Mouse (Mus musculus) heart, adult 11 months (tissue): ENCODE measurements around the gene Olfr49.

Source experiments
- DNase-seq: peaks from one replicate; pipeline ENCODE4 v3.0.0; 2022

The Olfr49 gene

GRCm38 (mm10) chr14:54260196-54260595 is 24.5 kb downstream of the Olfr49 start:
- peak; percentile 85 for DNase-seq

DNA sequence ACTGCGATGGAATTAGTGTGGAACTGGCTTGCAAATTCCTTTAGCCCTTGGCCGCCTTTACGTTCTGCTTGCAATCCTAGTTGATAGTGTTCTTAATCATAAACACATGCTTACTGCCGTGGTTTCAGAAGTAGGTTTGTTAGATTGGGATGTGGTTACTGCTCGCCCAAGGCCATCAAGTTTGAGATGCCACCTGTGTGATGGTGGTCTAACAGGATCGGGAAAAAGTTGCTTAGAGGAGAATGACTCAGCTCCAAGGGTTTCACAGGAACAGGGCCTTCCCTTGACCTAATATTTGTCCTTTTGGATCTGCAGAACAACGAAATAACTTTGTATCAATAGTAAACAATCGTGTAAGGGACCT is 25.0 kb downstream of the Olfr49 start:
- no peak for DNase-seq

DNA sequence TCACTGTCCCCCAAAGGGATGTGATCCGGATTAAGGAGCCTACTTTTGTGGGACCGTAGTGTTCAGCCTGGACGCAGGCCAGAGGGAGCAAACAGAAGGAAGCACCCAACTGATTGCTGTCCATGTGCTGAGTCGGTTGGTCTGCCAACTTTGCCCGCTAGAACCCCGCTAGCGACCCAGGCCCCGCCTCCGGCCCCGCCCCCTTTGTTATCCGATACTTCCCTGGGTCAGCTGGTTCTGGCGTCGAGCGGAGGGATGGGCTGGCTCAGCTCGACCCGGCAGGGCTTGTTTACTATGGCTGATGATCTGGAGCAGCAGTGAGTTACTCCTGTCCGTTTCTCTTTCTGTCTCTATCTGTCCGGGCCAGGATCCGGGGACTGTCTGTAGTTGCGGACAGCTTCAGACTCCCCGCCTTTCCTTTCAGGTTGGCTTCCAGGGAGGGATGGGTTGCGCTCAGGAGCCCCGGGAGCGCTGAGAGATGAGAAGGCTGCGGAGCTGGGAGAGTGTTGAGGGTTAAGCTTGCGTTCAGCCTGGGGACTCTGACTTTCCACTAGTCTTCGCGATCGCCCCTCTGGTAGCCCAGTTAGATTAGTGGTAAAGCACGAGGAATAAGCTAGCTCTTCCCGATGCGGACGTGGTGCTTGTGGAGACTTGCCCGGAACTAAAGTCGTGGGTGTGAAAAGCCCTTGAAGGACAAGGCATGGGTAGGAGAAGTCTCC is 25.6 kb downstream of the Olfr49 start:
- DNase-seq: peak; percentile 99

- DNase-seq: peak; percentile 84
Measured at GRCm38 (mm10) chr14:54258131-54258670, 26.5 kb downstream of the Olfr49 start.

GRCm38 (mm10) chr14:54254670-54255202 is 30.0 kb downstream of the Olfr49 start:
- peak; percentile 70 for DNase-seq

DNA sequence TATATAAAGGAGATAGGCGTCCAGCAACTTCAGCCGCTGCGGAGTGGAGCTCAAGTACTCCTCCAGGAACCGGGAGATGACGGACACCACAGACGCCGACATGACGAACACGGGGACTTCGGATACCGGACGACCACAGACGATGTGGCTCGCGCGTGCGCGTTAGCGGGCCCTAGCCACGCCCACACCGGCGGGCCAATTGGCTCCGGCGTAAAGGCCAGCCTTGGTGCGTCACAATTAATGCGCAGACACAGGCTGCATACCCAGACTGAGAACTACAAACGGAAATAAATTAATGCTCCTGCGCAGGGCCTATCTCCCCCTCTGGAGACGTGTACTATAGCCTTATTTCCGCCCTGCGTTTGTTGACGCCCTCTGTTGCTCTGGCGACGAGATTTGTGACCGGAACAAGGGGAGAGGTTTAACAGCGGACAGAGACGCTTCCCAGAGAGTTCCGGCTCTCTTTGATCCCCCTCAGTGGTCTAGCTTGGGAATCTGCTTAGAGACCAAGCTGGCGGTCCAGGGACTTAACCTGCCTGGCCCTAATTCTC is 30.9 kb downstream of the Olfr49 start, which contains the start of the genes Dad1 and Abhd4:
TSS of gene Dad1 (minus strand) at position 364 of the 551 bp plus-strand sequence.
TSS of gene Abhd4 (plus strand) at position 448 of the 551 bp plus-strand sequence.
- DNase-seq: peak; percentile 100

GRCm38 (mm10) chr14:54250122-54250521 is 34.6 kb downstream of the Olfr49 start:
- DNase-seq: no peak

GRCm38 (mm10) chr14:54249326-54249725 is 35.4 kb downstream of the Olfr49 start:
- DNase-seq: no peak

GRCm38 (mm10) chr14:54246232-54246631 is 38.5 kb downstream of the Olfr49 start:
- no peak for DNase-seq

DNA sequence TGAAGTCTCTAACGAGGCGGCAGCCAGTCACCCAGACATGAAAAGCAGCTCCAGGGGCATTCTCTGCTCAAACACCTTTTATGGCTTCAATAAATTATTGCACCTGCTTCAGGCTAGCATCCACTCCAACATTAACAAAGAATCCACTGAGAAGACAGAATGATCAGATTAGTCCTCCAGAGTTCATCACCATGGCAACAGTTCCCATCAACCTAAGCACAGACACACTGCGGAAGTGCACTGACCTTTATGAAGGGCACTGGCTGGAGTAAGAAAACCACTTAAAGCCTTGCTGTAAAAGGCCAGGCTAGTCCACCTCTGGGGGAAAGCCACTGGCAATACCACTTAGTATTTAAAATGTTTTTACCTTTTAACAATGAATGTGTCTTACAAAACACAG is 40.6 kb downstream of the Olfr49 start:
- no peak for DNase-seq

GRCm38 (mm10) chr14:54240542-54240941 is 44.2 kb downstream of the Olfr49 start:
- DNase-seq: no peak

DNA sequence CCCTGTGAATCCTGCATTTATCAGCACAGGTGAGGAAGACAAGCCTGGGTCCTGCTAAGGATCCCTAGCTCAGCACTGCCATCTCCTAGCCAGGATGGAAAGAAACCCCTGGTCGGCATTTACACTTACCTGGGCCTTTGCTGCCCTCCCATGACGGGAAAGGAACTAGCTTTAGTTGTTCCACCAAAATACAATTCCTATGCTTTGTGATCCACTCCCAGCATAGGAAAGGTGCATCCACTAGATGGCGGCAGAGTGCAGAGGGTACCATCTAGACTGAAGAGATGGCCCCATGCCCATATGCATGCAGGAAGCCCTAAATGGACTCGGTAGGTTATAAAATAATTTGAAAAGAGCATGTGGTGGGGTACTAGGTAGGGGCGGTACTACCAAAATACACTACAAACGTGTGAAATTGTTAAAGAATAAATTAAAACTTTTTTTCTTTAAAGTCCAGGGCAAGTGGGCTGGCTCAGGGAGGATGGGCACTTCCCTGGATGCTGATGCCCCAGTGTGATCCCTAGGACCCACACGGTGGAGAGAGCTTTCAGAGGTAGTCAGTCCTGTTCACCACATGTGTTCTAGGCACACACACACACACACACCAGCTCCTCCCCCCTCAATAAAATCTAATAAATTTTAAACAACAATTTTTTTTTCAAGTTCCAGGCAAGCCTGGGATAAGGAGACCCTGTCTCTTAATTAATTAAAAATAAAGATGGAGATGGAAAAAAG is 45.6 kb downstream of the Olfr49 start:
- peak; percentile 97 for DNase-seq

- DNase-seq: no peak
Measured at GRCm38 (mm10) chr14:54236881-54237280, 47.9 kb downstream of the Olfr49 start.

- DNase-seq: no peak
Measured at GRCm38 (mm10) chr14:54235825-54236540, 48.8 kb downstream of the Olfr49 start.

DNA sequence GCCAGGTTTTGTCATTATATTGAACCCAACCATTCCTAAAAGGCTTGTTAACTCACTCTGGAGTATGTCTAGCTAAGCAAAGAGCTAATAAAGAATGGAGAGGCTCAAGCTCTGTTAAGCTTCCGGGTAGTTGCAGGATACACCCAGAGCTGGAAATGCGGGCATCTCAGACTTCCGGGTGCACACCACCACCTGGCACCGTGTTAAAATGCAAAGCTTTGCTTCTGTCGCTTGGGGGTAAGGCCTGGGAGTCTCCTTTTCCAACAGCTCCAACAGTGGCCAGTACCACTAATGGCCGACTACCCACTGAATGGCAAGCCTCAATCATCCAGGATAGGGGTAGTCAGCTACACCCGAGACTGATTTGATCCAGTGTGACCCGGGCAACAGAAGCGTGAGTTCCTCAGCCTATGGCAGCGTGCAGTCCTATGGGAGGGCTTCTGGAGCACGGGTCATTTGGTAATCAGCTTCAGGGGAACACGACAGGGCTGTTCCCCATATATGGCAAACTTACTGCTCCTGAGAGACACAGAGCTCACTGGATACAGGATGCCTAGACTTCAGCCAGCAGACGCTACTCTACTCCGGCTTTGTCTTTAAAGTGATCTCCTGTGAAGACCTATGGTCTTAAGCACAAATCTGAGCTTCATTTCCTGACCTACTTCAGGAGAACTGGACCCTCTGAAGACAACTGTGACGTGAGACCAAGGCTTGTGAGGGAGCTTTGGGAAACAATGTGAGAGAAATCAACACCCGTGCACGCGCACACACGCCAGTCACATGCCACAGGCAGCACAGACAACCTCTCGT is 50.3 kb downstream of the Olfr49 start:
- DNase-seq: peak; percentile 87

DNA sequence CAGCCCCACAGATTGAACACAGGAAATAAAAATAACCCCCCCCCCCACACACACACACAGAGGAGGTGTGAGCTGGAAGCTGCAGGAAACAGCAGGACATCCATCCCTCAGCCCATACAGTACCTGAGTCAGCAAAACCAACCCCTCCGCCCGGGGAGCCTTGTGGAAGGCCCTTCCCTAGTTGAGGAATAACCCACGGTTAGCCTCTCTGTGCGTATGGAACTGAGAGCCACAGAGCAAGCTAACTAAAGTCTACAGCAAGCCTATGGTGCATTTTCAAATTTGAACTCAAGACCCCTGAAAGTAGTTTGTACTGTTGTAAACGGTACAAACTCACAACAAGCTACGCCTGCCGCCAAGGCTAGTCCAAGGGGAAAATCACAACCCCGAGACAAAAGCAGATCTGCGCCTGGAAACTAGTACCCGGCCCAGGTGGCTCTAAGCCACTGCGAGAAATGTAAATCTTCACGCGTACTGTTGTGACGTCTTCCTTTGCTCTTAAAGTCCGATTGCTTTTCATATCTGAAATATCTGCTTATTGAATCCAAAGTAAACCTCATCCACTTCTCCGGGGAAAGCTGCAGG is 51.1 kb downstream of the Olfr49 start:
- DNase-seq: no peak

DNA sequence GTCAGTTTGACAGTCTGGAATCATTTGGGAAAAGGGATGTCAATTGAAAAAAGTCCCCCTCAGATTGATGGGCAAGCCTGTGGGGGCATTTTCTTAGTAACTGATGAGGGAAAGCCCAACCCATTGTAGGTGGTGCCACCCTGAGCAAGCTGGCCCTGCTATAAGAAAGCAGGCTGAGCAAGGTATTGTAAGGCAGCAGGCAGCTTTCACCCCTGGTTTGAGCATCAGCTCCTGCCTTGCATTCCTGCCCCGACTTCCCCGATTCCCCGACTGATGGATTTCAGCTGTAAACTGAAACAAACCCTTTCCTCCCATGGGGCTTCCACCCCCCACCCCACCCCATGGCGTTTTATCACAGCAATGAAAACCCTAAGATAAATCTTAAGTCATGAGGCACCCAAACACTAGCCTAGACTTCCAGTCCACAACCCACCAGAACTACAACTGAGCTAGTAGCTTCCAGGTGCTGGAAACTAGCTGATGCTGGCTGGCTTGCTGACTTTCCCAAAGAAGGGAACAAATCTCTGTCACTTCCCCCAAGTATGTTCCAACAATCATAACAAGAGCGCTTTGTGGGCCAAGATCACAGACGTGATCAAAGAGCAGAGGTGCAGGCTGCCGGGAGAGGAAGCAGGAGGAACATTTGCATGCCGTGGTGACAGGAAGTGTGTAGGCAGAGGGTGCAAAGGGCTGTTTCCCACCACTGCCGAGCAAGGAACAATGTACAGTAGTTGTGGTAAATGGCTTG is 51.8 kb downstream of the Olfr49 start:
- DNase-seq: peak; percentile 98

DNA sequence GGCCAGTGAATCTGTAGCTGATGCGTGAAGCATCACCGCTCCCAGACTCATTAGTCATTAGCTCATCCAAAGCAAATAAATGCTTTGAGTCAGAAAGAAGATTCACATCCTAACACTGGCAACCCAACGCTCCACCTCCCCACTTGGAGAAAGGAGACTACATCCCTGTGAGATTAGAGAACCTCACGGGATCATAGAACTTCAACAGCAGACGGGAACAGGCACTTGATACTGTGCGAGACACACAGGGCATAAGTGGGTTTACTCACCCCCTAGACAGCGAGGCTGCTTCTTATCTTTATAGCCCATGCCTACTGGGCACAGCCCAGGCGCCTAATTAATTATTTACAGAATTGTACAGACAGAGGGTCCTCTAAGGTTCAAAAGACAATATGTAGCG is 52.6 kb downstream of the Olfr49 start:
- DNase-seq: no peak

DNA sequence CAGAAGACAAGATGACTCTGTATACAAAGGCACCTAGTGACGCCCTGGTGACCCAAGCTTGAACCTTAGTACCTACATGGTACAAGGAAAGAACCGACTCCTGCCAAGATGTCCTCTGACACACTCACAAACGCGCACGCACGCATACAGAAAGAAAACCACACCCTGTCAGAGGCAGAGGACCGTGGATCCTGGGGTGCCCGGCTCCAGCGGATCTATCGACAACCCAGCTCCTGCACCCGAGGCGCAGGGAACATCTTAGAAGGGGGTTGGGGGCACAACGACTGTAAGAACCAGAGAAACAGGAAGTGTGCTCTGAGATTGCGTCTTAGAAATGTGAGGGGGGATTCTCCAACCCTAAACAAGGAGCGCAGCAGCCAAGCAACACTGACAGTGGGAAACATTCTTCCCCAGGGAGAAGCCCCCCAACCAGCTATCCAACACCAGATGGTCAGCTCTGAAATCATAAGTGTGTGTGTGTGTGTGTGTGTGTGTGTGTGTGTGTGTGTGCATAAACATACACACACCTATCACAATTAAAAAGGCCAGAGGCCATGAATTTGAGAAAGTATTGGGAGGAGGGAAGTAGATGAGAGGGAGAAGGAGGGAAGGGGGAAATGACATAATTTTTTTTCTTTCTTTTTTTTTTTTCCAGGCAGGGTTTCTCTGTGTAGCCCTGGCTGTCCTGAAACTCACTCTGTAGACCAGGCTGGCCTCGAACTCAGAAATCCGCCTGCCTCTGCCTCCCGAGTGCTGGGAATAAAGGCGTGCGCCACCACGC is 53.4 kb downstream of the Olfr49 start:
- no peak for DNase-seq

GRCm38 (mm10) chr14:54230638-54231150 is 54.0 kb downstream of the Olfr49 start:
- DNase-seq: no peak
